Mouse (Mus musculus) layer of hippocampus, adult 9-10 months (tissue): Measurements from ENCODE around the gene Gjd3.

Experiments
- DNase-seq: peaks from one replicate; pipeline ENCODE4 v3.0.0; 2022; ENCODE audit warnings: low spot score

The Gjd3 gene

GRCm38 (mm10) chr11:98981289-98981996 lies 1.4 kb downstream of the Gjd3 start:
- DNase-seq: no peak

- DNase-seq: no peak
Observed at GRCm38 (mm10) chr11:98979356-98979755, 3.5 kb downstream of the Gjd3 start.

GRCm38 (mm10) chr11:98978526-98979148 lies 4.2 kb downstream of the Gjd3 start:
- no peak for DNase-seq

- no peak for DNase-seq
Observed at GRCm38 (mm10) chr11:98974871-98975719, 7.7 kb downstream of the Gjd3 start.

DNA sequence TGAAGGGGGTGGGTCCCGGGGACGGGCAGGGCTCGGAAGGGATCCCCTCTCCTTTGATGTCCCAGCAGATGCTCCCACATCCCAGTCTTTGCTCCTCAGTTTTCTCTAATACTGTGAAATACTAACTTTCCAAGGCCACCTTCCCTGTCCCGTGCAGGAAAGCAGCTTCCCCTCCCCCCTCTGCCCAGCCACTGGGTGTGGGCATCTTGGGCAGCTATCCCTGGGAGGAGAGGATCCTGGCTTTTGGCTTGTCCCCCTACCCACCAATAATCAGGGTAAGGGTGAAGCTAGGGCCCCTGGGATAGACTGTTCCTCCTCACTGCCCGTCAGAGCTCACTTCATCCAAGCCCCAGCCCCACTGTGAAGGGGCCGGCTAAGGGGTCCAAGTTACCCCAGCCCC lies 8.6 kb downstream of the Gjd3 start:
- DNase-seq: no peak

DNA sequence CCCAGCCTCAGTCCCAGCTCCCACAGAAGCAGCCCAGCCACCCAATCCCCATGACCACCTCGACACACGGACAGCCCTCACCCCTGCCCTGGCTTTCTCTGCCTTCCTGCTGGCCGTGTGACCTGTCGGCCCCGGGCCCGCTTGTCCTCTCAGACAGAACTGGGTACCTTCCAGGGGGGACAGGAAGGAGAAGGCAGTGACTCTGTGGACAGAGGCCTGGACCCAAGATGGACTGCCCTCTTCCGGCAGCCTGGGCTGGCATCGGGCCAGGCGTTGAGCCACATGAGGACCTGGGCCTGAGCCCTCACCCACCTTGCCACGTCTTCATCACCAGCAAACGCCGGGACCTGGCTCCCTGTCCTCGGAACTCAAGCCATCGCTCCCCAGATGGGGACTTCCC lies 9.2 kb downstream of the Gjd3 start:
- no peak for DNase-seq

DNA sequence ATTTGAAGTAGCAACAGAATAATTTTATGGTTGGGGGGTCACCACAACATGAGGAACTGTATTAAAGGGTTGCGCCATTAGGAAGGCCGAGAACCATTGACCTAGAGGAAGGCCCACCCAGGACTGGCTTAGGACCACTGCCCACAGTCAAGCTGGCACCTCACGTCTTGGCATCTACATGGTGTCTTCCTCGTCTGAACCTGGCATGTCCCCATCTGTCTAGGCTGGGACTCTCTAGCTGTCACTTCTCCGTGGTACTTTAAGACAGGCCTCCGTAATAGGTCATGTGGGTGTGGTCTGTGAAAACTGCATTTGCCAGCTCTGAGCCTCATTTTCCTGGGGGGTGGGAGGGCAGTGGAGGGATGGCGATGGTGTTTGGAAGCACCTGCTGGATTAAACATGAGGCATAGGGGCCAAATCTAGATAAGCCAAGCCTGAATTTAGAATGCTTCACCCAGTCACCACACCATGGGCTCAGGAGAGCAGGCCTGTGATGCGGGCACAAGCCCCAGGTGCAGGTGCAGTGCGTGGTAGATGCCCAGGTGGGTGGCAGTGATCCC lies 9.9 kb downstream of the Gjd3 start:
- no peak for DNase-seq

- no peak for DNase-seq
Observed at GRCm38 (mm10) chr11:98972215-98972614, 10.6 kb downstream of the Gjd3 start.

DNA sequence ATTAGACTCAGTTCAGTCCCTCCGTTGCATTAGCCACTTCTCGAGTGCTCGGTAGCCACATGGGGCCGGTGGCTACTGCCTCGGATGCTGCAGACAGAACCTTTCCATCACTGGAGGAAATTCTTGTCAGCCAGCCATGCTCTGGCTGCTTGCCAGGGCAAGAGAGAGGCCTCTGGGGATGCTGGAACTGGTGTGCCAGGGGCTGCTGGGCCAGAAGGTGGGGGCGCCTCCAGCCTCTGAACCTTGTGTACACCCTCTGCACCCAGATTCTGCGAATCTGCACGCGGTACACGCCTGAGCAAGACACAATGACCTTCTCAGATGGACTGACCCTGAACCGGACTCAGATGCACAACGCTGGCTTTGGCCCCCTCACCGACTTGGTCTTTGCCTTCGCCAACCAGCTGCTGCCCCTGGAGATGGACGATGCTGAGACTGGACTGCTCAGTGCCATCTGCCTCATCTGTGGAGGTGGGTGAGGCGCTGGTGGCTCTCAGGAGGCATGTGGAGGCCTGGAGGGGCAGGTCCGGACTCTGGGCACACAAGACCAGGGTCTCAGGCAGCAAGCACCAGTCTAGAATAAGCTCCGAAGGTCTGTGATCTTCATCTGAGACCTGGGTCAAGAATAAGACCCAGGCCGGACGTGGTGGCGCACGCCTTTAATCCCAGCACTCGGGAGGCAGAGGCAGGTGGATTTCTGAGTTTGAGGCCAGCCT lies 11.3 kb downstream of the Gjd3 start:
- no peak for DNase-seq

- no peak for DNase-seq
Observed at GRCm38 (mm10) chr11:98970191-98970925, 12.5 kb downstream of the Gjd3 start.

DNA sequence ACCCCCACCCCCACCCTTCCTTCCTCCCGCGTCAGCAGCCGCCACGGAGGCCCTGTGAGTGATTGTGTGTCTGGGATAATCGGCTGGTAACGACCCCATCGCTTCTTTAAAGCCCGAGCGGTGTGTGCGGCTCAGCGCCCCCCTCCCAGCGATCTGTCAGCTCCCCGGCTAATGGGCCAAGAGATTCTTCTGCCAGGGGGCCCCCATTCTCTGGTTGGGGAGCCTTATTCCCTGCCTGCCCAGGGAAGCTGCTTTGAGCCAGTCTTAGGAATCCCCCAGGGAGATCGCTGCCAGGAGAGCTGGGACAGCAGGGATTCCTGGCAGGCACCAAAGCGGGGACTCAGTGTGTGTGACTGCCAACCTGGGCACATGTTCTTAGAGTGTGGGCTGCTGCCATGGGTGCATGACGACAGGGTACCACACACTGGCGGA lies 13.3 kb downstream of the Gjd3 start:
- no peak for DNase-seq

DNA sequence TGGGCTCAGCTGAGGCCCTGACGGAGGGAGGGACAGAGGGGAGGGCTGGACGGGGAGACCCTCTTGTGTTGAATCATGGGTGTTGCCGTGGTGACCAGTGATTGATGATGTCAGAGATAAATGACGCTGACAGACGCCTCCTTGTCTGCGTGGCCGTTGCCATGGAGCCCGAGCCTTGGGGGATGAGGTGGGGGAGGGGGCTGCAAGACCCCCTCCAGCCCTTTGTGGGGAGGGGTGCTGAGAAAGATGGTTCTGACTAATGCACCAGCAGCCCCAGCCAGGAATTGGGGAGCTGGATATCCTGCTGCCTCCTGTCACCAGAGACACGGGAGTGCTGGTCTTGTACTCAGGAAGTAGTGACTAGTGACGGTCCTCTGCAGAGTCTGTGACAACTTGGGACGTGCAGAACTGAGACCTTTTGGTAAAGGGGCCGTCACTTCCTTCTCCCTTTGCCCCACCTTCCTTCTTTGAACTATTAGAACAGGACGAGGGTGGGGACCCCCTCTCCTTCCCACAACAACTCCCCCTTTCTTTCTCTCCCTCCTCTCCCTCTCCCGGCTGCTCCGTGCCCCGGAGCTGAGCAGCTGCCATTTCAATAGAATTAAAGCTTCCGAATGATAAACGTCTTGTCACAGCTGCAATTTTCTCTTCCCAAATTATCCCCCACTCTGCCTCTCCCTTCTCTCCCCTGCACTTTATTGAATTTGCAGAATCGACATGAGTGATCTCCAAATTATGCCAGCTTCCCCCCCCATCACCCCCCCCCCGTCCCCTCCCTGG lies 13.9 kb downstream of the Gjd3 start:
- DNase-seq: no peak

DNA sequence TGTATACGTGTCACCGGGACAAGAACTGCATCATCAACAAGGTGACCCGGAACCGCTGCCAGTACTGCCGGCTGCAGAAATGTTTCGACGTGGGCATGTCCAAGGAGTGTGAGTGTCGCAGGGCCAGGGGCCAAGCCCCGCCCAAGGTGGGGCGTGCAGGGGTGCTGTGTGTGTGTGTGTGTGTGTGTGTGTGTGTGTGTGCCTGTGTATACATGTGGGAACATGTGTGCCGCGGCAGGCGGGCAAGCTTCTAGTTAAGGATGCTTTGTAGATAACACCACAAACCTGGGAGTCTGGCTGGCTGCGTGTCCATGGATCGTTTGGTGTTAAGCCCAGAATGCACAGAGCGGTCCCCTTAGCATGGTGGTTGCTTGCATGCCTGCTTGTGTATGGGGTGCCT lies 14.7 kb downstream of the Gjd3 start:
- DNase-seq: no peak

DNA sequence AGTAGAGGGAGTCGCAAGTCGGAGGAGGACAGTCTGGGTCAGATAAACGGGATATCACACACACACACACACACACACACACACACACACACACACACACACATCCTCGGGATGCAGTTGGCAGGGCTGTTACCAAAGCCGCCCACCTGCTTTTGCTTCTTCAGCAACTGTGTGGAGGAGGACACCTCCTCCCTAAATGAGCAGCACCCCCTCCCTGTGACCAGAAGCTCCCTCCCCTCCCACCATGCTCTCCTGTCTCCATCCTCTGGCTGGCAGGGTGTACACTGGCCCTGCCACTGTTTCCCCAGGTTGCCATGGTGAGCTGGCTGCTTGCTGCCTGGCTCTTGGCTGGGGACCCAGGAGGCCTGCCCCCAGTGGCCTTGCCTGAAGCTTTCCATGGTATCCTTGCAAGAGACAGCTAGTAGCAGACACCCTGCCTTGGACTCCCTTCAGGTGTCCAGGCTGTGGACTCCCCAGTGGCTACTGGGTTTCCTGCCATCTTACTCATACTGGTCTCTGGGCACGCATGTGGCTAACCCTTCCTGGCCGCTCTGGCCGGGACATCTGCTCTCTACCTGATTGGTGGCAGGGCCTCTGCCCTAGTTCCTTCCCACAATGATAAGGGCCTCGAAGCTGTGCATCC lies 16.2 kb downstream of the Gjd3 start:
- DNase-seq: no peak

- no peak for DNase-seq
Observed at GRCm38 (mm10) chr11:98965416-98966077, 17.3 kb downstream of the Gjd3 start.

DNA sequence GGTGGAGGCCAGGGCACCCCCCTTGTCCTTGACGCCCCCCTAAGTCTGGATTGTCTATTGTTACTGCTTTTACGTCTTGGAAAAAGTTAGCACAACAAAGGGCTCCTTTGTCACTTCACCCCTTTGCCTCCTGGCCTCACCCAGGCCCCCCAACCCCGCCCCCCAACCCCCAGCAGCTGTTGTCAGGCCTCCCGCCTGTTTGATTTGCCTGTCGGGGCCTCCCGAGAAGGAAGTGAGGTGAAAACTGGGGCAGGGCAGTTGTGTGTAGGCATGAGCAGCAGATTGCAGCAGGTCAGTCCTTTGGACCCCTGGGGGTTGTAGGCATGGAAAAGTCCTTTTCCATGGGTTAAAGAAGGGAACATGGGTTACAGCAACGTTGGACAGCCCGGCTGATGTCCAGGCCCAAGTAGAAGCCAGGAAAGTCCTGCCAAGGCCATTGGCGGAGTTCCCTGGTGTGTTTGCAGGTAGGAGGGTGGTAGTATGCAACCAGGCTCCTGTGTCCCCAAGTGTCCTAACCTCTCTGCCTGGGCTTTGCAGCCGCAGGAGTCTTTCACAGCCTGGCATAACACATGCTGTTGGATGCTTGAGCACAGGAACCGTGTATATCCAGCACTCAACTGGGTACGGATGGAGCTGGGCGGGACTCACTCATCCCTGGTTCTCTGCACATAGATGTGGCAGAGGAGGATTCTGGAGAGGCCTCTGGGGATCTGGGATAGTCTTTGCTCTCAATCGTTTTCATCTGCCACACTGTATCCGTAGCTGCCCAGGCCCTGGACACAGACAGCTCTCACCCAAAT lies 18.0 kb downstream of the Gjd3 start:
- no peak for DNase-seq

DNA sequence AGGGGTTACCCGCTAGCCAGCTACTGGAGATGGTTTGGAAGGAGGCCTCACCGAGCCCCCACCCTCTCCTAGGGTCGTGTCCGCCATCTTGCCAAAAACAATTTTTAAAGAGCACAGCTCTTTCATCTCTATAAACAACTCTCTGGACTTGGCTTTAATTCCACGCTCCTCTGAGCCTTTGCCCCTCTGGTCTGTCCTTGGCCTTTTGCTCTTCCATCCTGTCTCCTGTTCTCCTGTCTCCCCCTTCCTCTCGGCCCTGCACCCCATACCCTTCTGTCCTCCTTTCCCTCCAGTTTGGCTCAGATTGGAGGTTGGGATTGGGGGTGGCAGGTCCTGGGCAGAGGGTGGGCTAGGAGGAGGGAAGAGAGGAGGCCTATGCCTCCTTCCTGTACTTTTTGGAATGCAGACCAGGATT lies 18.6 kb downstream of the Gjd3 start:
- DNase-seq: no peak

- DNase-seq: no peak
Observed at GRCm38 (mm10) chr11:98963191-98964021, 19.4 kb downstream of the Gjd3 start.
